Mouse (Mus musculus): ENCODE measurements around the gene Tmtc1.

DNA sequence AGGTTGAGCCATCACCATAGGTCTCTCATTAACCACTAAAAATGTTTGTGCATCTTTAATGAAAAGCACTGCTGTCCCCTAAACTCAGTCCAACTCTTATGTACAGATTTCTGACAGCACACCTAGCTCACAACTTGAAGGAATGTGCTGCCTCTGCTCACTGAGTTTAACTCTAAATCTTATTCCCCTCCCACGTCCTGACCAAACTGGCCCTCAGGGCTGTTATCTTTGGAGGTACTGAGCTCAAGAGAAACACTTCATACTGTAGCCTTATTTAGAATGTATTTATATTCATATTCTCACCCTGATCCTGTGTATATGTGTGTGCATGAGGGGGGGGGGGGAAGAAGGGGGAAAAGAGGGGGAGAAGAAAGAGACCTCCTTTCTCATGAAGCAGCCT, 236.7 kb downstream of the Tmtc1 start:
- TF ChIP-seq POLR2A (IDR thresholded peaks at IDR 0.05; ENCODE audit: low read depth, low read length) (no peak), CTCF (IDR thresholded peaks at IDR 0.05; ENCODE audit: borderline replicate concordance, insufficient read depth, low read length) (no peak)

All from embryonic fibroblast, embryonic 13.5 days (primary cell).